Mouse (Mus musculus) inflammation-experienced regulatory T-cells, adult 6 months (primary cell): ENCODE results near the gene Gm11034. TPM values are rescaled to one million over a fixed set of nuclear protein-coding genes. Genes with fewer than 3 reads are reported as not detected.

Experiments
- ATAC-seq: one replicate; pipeline ENCODE4 v1.8.0; 2017
- polyA plus RNA-seq, 3 experiments: library from polyadenylated mRNA; unstranded; fragments of 100-300 nt; shearing (Covaris generic); gene quantifications; one replicate each; pipeline ENCODE4 v1.2.1; 2017

The Gm11034 gene
- not detected for polyA plus RNA-seq

- no peak for ATAC-seq
Observed at GRCm38 (mm10) chr8:72213536-72213935, at the start of gene Gm11034. Gene Gm11034, minus strand, starts transcription at chr8:72213636.

DNA sequence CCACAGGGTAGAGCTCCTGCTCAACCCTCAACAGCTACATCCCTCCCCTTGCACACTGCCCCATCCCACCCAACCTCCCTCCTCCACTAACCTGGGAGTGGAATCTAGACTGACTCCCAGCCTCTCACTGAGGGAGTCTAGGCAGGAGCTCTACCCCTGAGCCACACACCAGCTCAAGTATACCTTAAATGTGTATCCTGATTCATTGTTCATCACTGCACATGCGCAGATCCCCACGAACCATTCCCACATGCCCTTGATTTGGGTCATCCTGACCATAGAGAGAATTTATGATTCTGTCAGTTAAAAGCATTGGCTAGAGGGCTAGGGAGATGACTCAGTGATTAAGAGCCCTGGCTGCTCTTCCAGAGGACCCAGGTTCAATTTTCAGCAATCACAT lies 49.3 kb upstream of the Gm11034 start:
- ATAC-seq: no peak

DNA sequence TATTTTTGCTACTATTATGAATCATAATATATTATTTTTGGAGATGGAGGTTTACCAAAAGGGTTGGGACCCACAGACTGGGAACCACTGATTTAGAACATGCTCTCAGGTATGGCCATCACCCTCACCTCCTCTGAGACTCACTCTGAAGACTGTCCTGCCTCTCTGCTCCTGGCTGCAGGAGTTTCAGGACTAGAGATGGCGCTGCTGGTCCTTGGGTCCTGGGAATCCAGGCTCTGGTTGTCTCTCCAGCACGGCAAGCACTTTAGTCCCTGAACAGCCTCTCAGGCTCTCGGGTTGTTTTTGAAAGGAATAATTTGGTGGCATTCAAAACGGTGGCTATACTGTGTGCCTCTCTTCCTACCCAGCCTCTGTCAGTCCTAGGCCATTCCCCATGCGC lies 48.4 kb upstream of the Gm11034 start:
- no peak for ATAC-seq

- no peak for ATAC-seq
Observed at GRCm38 (mm10) chr8:72261431-72261830, 48.0 kb upstream of the Gm11034 start.

DNA sequence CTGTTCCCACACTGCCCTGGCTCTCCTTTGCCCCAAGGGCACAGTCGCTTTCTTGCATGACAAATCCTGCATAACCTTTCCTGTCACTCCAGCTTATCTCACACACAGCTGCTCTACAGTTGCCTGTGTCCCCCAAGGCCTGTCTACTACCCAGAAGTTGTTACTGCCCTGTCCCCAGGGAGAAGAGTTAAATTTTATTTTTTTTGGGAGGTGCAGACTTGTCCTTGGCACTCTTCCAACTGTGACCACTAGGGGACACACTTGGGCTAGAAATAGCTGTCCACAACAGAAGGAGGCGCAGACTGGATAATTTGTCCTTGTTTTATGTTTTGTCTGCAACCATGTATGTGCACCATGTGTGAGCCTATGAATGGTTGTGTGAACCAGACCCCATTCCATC lies 47.6 kb upstream of the Gm11034 start:
- peak; percentile 77 for ATAC-seq

- ATAC-seq: peak; percentile 75
Observed at GRCm38 (mm10) chr8:72260585-72260984, 47.1 kb upstream of the Gm11034 start.

- no peak for ATAC-seq
Observed at GRCm38 (mm10) chr8:72259862-72260261, 46.4 kb upstream of the Gm11034 start.

DNA sequence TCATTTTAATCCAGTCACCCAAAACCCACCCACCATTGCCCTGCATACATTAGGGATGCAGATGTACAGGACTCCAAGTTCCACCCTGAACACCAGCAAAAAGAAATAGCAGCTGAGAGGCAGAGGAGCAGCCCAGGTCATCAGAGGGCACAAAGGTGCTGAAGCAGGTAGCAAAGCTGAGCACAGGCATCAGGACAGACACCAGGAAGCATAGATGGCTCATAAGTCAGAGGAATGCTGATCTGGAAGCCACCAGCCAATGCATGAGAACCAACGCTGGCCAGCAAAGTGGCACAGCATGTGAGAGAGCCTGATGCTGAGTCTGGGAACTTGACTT lies 44.4 kb upstream of the Gm11034 start:
- no peak for ATAC-seq

DNA sequence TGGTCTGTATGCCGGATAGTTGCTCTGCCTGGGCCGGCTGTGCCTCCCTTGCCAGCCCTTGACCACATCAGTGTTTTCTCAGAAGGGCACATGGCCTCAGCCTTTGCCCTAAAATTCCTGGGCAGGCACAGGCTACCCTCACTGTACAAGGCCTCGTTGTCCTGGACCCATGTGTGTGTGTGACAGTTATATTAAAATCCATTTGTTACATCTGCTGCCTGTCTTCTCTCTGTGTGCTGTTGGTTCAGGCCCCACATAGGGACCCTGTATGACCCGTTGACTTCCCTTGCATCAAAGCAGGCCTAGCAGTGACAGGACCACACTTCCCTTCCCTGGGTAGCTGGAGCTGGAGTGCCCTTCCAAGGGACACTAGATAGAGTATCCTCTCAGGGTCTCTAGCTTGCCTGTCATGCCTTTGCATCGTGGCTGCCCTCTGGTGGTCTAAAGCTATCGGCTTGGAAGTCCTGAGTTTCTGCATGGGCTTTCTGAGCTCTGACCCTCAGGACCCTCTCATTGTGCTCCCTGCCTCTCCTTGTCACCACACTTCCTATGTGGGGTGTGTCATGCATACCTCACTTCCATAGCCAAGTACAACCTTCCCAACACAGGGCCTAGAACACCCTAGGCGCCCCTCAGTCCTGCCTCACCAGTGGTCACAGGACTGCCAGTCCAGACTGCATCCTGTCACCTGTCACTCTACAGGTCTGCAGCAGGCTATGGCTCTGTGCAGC lies 43.9 kb upstream of the Gm11034 start:
- ATAC-seq: no peak

GRCm38 (mm10) chr8:72244610-72245009 lies 31.2 kb upstream of the Gm11034 start:
- ATAC-seq: no peak

- ATAC-seq: no peak
Observed at GRCm38 (mm10) chr8:72242226-72242625, 28.8 kb upstream of the Gm11034 start.

DNA sequence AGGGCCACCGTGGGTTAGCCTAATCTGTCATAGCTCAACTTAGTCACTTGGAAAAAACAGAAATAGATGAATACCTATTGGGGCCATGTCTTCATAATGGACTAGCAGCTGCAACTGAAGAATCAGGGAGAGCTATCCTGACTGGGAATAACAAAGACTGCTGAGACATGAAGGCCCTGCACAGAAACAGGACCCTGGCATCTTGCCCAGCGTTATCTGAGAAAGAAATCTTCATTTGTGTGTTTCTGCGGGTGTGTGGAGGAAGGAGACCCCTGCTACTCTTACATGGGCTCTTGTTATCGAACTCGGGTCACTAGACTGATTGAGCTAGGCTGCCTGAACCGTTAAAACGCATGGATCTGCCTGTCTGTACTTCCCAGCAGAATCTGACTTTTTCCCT lies 27.5 kb upstream of the Gm11034 start:
- no peak for ATAC-seq

DNA sequence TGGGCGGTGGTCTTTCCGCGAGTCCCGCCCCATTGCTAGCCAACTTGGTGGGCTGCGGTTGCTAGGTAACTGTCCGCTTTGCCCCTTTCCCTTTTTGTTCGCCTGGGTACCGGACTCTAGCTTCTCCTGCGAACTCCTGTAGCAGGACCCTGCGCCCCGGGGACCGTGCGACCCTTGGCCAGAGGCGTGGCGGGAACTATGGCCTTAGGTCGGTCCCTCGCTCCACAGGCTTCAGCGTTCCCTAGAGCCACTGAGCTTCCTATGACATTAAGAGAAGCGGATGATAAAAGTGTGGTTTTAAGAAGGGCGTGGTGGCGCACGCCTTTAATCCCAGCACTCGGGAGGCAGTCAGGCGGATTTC lies 26.9 kb upstream of the Gm11034 start:
- no peak for ATAC-seq

GRCm38 (mm10) chr8:72239499-72240402 lies 26.3 kb upstream of the Gm11034 start, which contains the start of gene Ap1m1:
Gene Ap1m1, plus strand, starts transcription at chr8:72240018.
- ATAC-seq: peak; percentile 86

DNA sequence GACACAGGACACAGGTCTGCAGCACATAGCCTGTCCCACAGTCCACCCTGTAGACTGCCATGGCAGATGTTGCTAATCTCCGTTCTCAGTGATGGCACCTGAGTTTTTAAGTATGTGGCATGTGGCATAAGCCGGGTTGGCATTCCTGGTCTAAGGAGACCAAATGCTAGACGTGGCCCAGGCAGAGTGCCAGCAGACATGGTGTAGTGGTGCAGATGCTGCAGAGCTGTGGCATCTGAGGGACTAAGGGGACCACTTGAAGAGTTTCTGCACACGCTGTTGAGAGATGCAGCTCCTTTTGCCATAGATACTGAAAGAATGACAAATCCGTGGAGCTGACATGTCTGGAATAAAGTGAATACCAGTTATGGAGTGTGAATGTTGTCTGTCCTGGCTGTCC lies 9.2 kb upstream of the Gm11034 start:
- ATAC-seq: no peak

DNA sequence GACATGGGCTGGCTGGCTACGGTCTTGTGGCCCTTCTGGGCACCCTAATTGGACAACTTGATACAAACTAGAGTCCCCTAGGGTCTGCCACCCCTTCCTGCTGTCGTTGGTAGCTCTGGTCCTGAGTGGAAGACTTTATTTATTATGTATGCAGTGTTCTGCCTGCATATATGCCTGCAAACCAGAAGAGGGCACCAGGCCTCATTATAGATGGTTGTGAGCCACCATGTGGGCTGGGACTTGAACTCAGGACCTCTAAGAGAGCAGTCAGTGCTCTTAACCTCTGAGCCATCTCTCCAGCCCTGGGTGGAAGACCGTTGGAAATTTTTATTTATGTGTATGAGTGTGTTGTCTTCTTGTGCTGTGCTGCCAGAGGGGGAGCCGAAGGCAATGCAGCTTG lies 7.3 kb upstream of the Gm11034 start:
- no peak for ATAC-seq

DNA sequence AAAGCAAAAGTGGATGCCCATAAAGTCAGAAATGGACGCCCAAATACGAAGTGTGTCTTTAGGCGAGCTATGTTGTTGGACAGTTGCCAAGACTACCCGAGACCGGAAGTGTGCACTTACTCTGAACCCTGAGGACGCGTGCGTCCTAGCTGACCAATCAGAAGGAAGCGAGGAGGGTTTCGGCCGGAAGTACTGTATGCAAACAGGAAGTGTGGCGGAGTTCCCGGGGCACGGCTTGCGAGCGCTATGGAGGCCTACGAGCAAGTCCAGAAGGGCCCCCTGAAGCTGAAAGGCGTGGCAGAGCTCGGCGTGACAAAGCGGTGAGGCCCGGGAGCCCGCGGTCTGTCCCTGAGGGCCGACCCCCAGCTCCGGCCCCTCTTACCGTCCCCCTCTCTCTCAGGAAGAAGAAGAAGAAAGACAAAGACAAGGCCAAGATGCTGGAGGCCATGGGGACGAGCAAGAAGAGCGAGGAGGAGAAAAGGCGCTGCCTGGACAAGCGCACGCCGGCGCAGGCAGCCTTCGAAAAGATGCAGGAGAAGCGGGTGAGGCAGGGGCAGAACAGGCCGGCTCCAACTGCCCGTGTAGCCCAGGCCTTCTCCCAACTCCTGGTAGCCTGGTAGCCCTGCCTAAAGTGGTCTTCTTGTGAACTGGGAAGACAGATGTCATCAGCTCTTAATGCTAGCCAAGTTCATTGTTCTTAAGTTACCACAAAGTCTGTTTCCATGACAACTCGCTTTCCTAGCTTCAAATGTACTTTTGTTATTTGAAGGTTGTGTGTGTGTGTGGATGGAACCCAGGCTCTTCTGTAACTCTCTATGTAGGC lies 6.3 kb upstream of the Gm11034 start, which contains the start of gene Fam32a:
Gene Fam32a, plus strand, starts transcription at position 190 of the 823 bp plus-strand sequence.
- ATAC-seq: peak; percentile 96

DNA sequence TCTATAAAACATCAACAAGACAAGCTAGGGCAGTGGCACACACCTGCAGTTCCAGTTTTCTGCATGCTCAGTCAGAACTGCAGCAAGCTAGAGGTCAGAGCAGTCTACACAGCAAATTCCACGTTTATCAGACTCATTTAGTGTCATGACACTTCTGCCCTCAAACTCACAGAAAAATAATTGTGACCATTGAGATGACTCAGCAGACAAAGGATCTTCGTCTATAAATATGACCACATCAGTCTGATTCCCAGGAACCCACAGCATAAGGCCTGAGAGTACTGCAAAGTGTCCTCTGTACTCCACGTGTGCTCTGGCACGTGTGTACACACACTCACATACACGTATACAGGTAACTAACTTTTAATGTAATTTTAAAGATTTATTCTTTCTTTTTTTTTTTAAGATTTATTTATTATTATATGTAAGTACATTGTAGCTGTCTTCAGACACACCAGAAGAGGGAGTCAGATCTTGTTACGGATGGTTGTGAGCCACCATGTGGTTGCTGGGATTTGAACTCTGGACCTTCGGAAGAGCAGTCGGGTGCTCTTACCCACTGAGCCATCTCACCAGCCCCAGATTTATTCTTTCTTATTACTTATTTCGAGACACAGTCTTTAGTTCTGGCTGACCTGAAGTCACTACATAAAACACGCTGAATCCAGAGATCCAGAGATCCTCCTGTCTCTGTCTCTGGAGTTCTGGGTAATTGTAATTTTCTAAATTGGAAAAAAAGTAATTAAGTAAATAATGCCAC lies 5.5 kb upstream of the Gm11034 start:
- no peak for ATAC-seq

DNA sequence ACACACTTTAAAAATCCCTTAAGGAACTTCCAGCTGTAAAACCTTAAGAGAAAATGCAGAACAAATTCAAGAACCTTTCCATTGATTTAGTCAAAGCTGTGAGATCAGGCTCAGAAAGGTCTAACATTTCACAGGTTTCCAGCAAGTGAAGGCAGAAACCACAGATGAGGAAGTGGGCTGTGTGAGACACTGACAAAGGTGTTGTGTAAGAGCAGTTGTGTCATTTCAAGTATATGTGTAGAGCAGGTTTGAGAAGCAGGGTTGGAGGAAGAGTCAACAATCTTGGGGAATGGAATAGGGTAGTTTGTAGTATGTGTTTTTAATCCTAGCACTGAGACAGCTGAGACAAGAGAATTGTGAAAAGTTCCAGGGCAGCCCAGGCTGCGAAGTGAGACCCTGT lies 2.4 kb upstream of the Gm11034 start:
- peak; percentile 63 for ATAC-seq

- ATAC-seq: no peak
Observed at GRCm38 (mm10) chr8:72215060-72215459, 1.6 kb upstream of the Gm11034 start.

DNA sequence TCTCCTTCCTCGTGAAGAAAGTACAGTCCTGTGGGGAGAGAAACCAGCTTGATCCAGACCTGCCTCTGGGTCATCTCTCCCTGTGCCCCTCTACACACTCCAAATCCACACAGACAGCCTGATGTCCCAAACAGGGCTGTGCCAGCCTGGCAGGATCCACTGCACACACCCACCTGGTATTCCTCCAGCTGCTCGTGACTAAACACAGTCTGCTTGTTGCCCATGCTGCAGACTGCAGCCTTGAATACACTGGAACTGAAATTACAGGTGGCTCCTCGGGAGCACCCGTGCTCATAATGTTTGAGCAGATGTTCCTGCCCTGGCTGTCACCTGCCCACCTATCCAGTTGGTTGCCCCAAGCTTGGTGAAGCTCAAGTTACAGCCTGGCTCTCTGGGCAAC lies 685 bp downstream of the Gm11034 start, which contains the start of gene Cib3:
Gene Cib3, minus strand, starts transcription at position 87 of the 400 bp plus-strand sequence.
- no peak for ATAC-seq

DNA sequence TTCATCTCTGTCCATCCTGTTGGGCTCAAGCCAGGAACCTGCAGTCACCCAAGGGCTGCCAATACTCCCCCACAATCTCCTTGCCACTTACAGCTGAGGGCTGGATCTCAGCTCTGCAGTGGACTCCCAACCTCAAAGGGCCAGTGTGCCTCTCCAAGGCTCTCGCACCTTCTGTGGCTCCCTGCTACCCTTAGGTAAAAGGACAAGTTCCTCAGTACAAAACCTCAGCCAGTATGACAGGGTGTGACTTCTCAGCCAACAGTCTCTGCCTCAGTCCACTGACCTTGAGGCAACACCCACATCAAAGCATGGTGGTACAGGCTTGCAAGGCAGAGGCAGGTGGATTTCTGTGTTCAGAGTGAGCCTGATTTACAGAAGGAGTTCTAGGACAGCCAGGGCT lies 1.6 kb downstream of the Gm11034 start:
- no peak for ATAC-seq
